Mouse (Mus musculus) spleen, adult 2 months (tissue): ENCODE data around the gene Plscr1. TPM values are rescaled to one million over a fixed set of nuclear protein-coding genes. Genes with fewer than 3 reads are reported as not detected.

ENCODE experiments used
- DNase-seq, 2 experiments: peaks; one replicate each; pipeline versions ENCODE4 v3.0.0 to v3.0.0-alpha.2; 2012 to 2021; ENCODE audit warnings: low spot score in 2 of 2, low read depth in 1 of 2
- H3K27ac ChIP-seq: fragments of 200-500 bp; 2 replicates; pipeline ENCODE4 v1.5.1; 2012; ENCODE audit warnings: low read length, inconsistent platforms; ENCODE audit not compliant: insufficient read depth
- H3K27me3 ChIP-seq: fragments of 200-500 bp; 2 replicates; pipeline ENCODE4 v1.6.1; 2012; ENCODE audit warnings: mild to moderate bottlenecking, moderate library complexity, low read length, inconsistent platforms; ENCODE audit not compliant: control insufficient read depth, insufficient read depth
- H3K36me3 ChIP-seq: fragments of 200-500 bp; 2 replicates; pipeline ENCODE4 v1.6.1; 2012; ENCODE audit warnings: mild to moderate bottlenecking, low read length, inconsistent platforms; ENCODE audit not compliant: control insufficient read depth, insufficient read depth
- H3K4me1 ChIP-seq: fragments of 200-500 bp; 2 replicates; pipeline ENCODE4 v1.6.1; 2011; ENCODE audit warnings: inconsistent platforms; ENCODE audit not compliant: control insufficient read depth, insufficient read depth, insufficient read length
- H3K4me3 ChIP-seq: fragments of 200-500 bp; 2 replicates; pipeline ENCODE4 v1.5.1; 2011; ENCODE audit warnings: mild to moderate bottlenecking, inconsistent platforms; ENCODE audit not compliant: insufficient read depth, insufficient read length; ENCODE audit errors: extremely low read depth
- CTCF ChIP-seq: fragments of 200-500 bp; IDR thresholded peaks from 2 replicates; pipeline ENCODE4 v1.5.1; 2011; ENCODE audit warnings: mild to moderate bottlenecking, inconsistent platforms; ENCODE audit not compliant: insufficient read depth, insufficient read length, insufficient replicate concordance; ENCODE audit errors: extremely low read depth
- POLR2A ChIP-seq: fragments of 200-500 bp; IDR thresholded peaks from 2 replicates; pipeline ENCODE4 v1.6.1; 2011; ENCODE audit warnings: low read depth, low read length, inconsistent platforms
- WGBS: fragments of 180-500 bp; shearing (Covaris S2); methylation state at CpG from one replicate; pipeline ENCODE4 v1.1.7; 2018; 5-methylcytosine and 5-hydroxymethylcytosine counted together
- polyA plus RNA-seq: library from polyadenylated mRNA; depleted of rRNA; stranded (reverse); fragments of >200 nt; gene quantifications from 2 replicates; pipeline ENCODE4 v1.2.3, GENCODE M21; 2012; rRNA removed

Gene Plscr1
- polyA plus RNA-seq, 1 experiment: 3.6 TPM

DNA sequence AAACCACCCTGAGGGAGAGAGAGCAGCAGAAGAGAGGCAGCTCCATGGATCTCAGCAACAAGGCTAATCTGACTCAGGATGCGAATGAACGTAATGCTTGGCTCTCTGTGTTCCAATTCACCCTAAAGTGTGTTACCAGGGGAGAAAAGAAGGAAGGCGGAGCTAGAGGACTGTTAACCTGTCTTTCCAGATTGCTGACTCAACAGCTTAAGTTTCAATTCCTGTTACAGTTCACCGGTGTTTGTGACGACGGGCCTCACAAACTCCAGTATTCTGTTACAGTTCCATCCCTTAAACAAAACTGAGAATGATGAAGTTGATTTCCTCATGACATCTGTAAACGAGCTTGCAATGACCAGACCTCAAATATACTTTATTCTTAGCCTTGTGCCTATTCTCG, 55.5 kb downstream of the Plscr1 start:
- Histone ChIP-seq H3K27ac (no peak overlapping the region), H3K4me3 (no peak overlapping the region), H3K27me3 (no peaks in the 10 kb centered on the region), H3K4me1 (no peaks in the 10 kb centered on the region), H3K36me3 (no peaks in the 10 kb centered on the region)
- 69% methylated on average over 8 of the region's 8 CpGs for WGBS
- TF ChIP-seq CTCF (no peak), POLR2A (no peak)
- no peak for DNase-seq

DNA sequence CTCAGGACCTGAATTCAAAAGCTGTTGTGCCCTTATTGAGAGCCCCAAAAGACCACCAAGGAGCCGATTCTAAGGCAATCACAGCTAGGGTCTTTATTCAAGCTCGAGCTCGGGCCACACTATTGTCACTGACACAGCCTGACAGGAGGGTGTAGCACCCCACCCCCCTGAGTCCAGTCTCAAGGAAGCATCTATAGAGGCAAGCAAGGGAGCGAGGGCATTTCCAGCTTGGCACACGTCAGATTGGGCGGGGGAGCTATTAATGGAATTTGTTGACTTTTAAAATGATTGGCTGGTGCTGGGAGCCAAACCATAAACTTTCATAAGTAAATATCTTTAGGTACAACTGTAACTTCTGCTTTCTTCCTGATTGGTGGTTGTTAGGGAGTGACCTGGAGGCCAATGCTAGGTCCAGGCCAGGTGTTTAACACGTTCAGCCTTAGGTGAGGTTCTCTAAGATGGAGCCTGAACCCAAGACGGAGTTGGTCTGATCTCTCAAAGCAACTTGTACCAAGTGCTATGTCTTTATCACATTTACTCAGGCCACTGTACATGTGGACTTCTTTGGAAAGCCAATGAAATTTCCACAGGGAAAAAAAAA, 56.2 kb downstream of the Plscr1 start:
- no peak overlapping the region for H3K27ac ChIP-seq
- H3K4me1 ChIP-seq: no peaks in the 10 kb centered on the region
- H3K27me3 ChIP-seq: no peaks in the 10 kb centered on the region
- DNase-seq: no peak
- TF ChIP-seq POLR2A (no peak), CTCF (no peak)
- no peak overlapping the region for H3K4me3 ChIP-seq
- 90% methylated on average over 8 of the region's 8 CpGs for WGBS
- no peaks in the 10 kb centered on the region for H3K36me3 ChIP-seq

DNA sequence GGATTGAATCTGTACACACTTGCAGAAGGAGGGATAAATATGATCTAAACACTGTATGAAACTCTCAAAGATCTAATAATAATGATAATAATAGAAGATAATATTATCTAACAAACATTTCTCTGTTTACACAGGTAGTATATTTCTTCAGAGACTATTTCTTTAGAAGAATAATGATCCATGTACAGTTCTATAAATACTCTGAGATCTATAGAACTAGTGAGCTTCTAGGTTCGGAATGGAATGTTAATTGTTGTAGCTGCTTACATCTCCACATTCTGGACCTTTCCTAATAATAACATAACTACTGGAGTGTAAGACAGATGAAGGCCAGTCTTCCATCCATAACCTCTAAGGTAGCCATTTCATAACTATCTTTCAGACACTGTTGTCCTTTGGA, 59.5 kb downstream of the Plscr1 start, which contains the start of gene 1700057G04Rik:
TSS of gene 1700057G04Rik (plus strand) at position 301 of the 400 bp plus-strand sequence.
- Histone ChIP-seq H3K4me1 (no peaks in the 10 kb centered on the region), H3K36me3 (no peaks in the 10 kb centered on the region), H3K4me3 (no peak within 1 kb of the TSS), H3K27me3 (no peaks in the 10 kb centered on the region), H3K27ac (no peak within 1 kb of the TSS)
- no peak for TF ChIP-seq POLR2A
- no peak for TF ChIP-seq CTCF
- no peak for DNase-seq
- WGBS: 87% methylated on average over 1 of the region's 1 CpGs

DNA sequence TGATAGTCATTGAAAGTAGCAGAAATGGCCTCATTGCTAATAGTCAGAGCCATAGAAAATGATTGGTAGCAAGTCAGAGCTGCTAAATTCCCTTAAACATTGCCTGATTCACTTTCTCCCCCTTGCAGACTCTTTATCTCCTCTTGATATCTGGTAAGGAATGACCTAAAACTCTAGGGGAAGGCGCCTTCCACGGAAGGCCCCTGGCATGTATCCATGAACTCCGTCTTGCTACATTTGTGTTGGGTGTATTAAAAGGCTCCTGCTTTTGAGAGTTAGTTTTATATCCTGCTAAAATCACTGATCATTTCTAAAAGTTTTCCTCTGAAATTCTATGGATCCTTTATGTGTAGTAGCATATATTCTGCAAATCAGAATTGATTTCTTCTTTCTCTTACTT, 67.2 kb downstream of the Plscr1 start:
- Histone ChIP-seq H3K36me3 (no peaks in the 10 kb centered on the region), H3K27me3 (no peaks in the 10 kb centered on the region), H3K4me3 (no peak overlapping the region), H3K4me1 (no peaks in the 10 kb centered on the region), H3K27ac (no peak overlapping the region)
- no peak for TF ChIP-seq CTCF
- no peak for TF ChIP-seq POLR2A
- no peak for DNase-seq
- WGBS: 92% methylated on average over 3 of the region's 3 CpGs

Other genes with a start within 250 kb of the Plscr1 start
- gene Plscr5, start 56.8 kb upstream of the Plscr1 start, polyA plus RNA-seq: not detected in 2 replicates
- 0.98 and 1.3 TPM in 2 replicates for gene Plscr2, start 25.9 kb downstream of the Plscr1 start, polyA plus RNA-seq
- not detected in 2 replicates for gene 1700057G04Rik, start 59.6 kb downstream of the Plscr1 start, polyA plus RNA-seq
- 5.5 and 5.8 TPM in 2 replicates for gene Plscr4, start 207.6 kb downstream of the Plscr1 start, polyA plus RNA-seq